Mouse (Mus musculus) lung, postnatal 0 days (tissue): ENCODE results near the gene Edc4. TPM values are rescaled to one million over a fixed set of nuclear protein-coding genes. Genes with fewer than 3 reads are reported as not detected.
"Not testable (repeated sequence)": the region's sequence is repeated elsewhere in the genome, so short reads cannot be mapped to it uniquely, and the experiment has no call there.

Source experiments
- ATAC-seq: fragments of 200-750 bp; cut with Nextera tagmentation; 2 replicates; pipeline ENCODE4 v1.8.0; 2017; ENCODE audit warnings: moderate library complexity
- DNase-seq: peaks from one replicate; pipeline ENCODE4 v3.0.0-alpha.2; 2016; ENCODE audit warnings: low spot score
- H3K27ac ChIP-seq: fragments of 300-500 bp; sonication (generic); 2 replicates; pipeline ENCODE4 v1.5.1; 2014; ENCODE audit warnings: antibody characterized with exemption, mild to moderate bottlenecking, low read length, mixed read lengths
- H3K27me3 ChIP-seq: fragments of 300-500 bp; sonication (generic); replicated peaks from 2 replicates; pipeline ENCODE4 v1.6.1; 2014; ENCODE audit warnings: low read length, mixed read lengths; ENCODE audit not compliant: insufficient read depth
- H3K36me3 ChIP-seq: fragments of 300-500 bp; sonication (generic); 2 replicates; pipeline ENCODE4 v1.6.1; 2014; ENCODE audit warnings: low read length, mixed read lengths; ENCODE audit not compliant: insufficient read depth
- H3K4me1 ChIP-seq: fragments of 300-500 bp; sonication (generic); 2 replicates; pipeline ENCODE4 v1.6.1; 2014; ENCODE audit warnings: antibody characterized with exemption, low read depth, low read length, mixed read lengths; ENCODE audit not compliant: insufficient read depth
- H3K4me2 ChIP-seq: fragments of 300-500 bp; sonication (generic); replicated peaks from 2 replicates; pipeline ENCODE4 v1.6.1; 2014; ENCODE audit warnings: low read depth, mild to moderate bottlenecking, low read length, moderate library complexity, mixed read lengths
- H3K4me3 ChIP-seq: fragments of 300-500 bp; sonication (generic); 2 replicates; pipeline ENCODE4 v1.5.1; 2014; ENCODE audit warnings: low read depth, low read length
- H3K9ac ChIP-seq: fragments of 300-500 bp; sonication (generic); replicated peaks from 2 replicates; pipeline ENCODE4 v1.6.1; 2014; ENCODE audit warnings: low read depth, mild to moderate bottlenecking
- H3K9me3 ChIP-seq: fragments of 300-500 bp; sonication (generic); 2 replicates; pipeline ENCODE4 v1.6.1; 2016; ENCODE audit warnings: low read length, mixed read lengths
- CTCF ChIP-seq: IDR thresholded peaks from 2 replicates; pipeline ENCODE4 v1.5.1; 2016; ENCODE audit warnings: antibody characterized with exemption, mild to moderate bottlenecking
- EP300 ChIP-seq: IDR thresholded peaks from 2 replicates; pipeline ENCODE4 v1.6.1; 2016; ENCODE audit warnings: antibody characterized with exemption, mild to moderate bottlenecking, control low read depth
- WGBS: fragments of 180-500 bp; shearing (Covaris S2); extraction: QIAGEN DNeasy Blood & Tissue Kit; methylation state at CpG from one replicate; pipeline ENCODE4 v1.1.7; 2014; 5-methylcytosine and 5-hydroxymethylcytosine counted together
- polyA plus RNA-seq: library from polyadenylated mRNA; unstranded; fragments of >200 nt; fragmentation: Nextera tagmentation; extraction: Ambion mirVana; gene quantifications from 2 replicates; pipeline ENCODE4 v1.2.1, GENCODE M21; 2015

Gene Edc4
- 17.4 and 19.8 TPM in 2 replicates for polyA plus RNA-seq

GRCm38 (mm10) chr8:105880754-105881520 is at the start of gene Edc4:
TSS of gene Edc4 (plus strand) at chr8:105880881.
- Histone ChIP-seq H3K9ac (peak within 1 kb of the TSS; percentile 94), H3K36me3 (peaks cover 27% of the 10 kb centered on the region), H3K4me3 (peak within 1 kb of the TSS; percentile 87), H3K9me3 (no peaks in the 10 kb centered on the region), H3K27me3 (no peaks in the 10 kb centered on the region), H3K4me2 (peak within 1 kb of the TSS; percentile 86), H3K27ac (peak within 1 kb of the TSS; percentile 34; the same call in 1 of the 2 replicates), H3K4me1 (peaks cover 5% of the 10 kb centered on the region; the same call in 1 of the 2 replicates)
- ATAC-seq (peak; percentile 92), DNase-seq (peak; percentile 86)
- TF ChIP-seq EP300 (peak; percentile 27; the same call in 1 of the 2 replicates), CTCF (no peak; the same call in 1 of the 2 replicates)
- WGBS = under 1% methylated on average over 45 of the region's 45 CpGs

GRCm38 (mm10) chr8:105833740-105834139 is 46.9 kb upstream of the Edc4 start:
- not testable (repeated sequence) for H3K36me3 ChIP-seq, DNase-seq, H3K27me3 ChIP-seq, H3K27ac ChIP-seq, H3K4me1 ChIP-seq, H3K4me3 ChIP-seq, H3K4me2 ChIP-seq, ATAC-seq, H3K9ac ChIP-seq, H3K9me3 ChIP-seq
- WGBS = 78% methylated on average over 2 of the region's 2 CpGs

- ATAC-seq = peak; percentile 67
- WGBS = 22% methylated on average over 11 of the region's 11 CpGs
- Histone ChIP-seq H3K4me3 (no peak overlapping the region), H3K4me2 (no peak overlapping the region), H3K4me1 (no peaks in the 10 kb centered on the region), H3K36me3 (no peaks in the 10 kb centered on the region), H3K27me3 (no peaks in the 10 kb centered on the region), H3K9me3 (no peaks in the 10 kb centered on the region), H3K27ac (no peak overlapping the region), H3K9ac (no peak overlapping the region)
- DNase-seq = peak; percentile 67
- peak; percentile 75 for TF ChIP-seq CTCF
- no peak for TF ChIP-seq EP300
These were observed 45.4 kb upstream of the Edc4 start for GRCm38 (mm10) chr8:105835318-105835717.

GRCm38 (mm10) chr8:105836991-105837390 is 43.7 kb upstream of the Edc4 start:
- no peak for TF ChIP-seq CTCF
- TF ChIP-seq EP300 = no peak
- 80% methylated on average over 6 of the region's 6 CpGs for WGBS
- H3K9ac ChIP-seq = no peak overlapping the region
- no peaks in the 10 kb centered on the region for H3K9me3 ChIP-seq
- H3K36me3 ChIP-seq = no peaks in the 10 kb centered on the region
- H3K27ac ChIP-seq = no peak overlapping the region
- no peaks in the 10 kb centered on the region for H3K27me3 ChIP-seq
- no peaks in the 10 kb centered on the region for H3K4me1 ChIP-seq
- DNase-seq (no peak), ATAC-seq (no peak)
- no peak overlapping the region for H3K4me2 ChIP-seq
- no peak overlapping the region for H3K4me3 ChIP-seq

- Histone ChIP-seq H3K4me1 (no peaks in the 10 kb centered on the region), H3K27me3 (no peaks in the 10 kb centered on the region), H3K9me3 (no peaks in the 10 kb centered on the region), H3K4me2 (no peak overlapping the region), H3K27ac (no peak overlapping the region), H3K36me3 (0 out of 2 replicates have a peak, but pooled peaks cover 5% of the 10 kb centered on the region), H3K4me3 (no peak overlapping the region), H3K9ac (no peak overlapping the region)
- DNase-seq (no peak), ATAC-seq (no peak)
- WGBS = 88% methylated on average over 5 of the region's 5 CpGs
- TF ChIP-seq CTCF (no peak), EP300 (no peak)
These were observed 41.5 kb upstream of the Edc4 start for GRCm38 (mm10) chr8:105839209-105839608.

GRCm38 (mm10) chr8:105846678-105847077 is 34.0 kb upstream of the Edc4 start:
- Histone ChIP-seq H3K9ac (no peak overlapping the region), H3K27me3 (no peaks in the 10 kb centered on the region), H3K4me2 (no peak overlapping the region), H3K4me1 (peaks cover 4% of the 10 kb centered on the region; the same call in 1 of the 2 replicates), H3K27ac (no peak overlapping the region), H3K4me3 (no peak overlapping the region), H3K9me3 (no peaks in the 10 kb centered on the region), H3K36me3 (peaks cover 23% of the 10 kb centered on the region; the same call in 1 of the 2 replicates)
- DNase-seq (no peak), ATAC-seq (0 out of 2 replicates have a peak, but pooled peaks have one; percentile 17)
- TF ChIP-seq CTCF (no peak), EP300 (no peak)
- 78% methylated on average over 9 of the region's 11 CpGs for WGBS
